19 mouse cellular contexts compared by ENCODE assay signal in the genomic region with DNA sequence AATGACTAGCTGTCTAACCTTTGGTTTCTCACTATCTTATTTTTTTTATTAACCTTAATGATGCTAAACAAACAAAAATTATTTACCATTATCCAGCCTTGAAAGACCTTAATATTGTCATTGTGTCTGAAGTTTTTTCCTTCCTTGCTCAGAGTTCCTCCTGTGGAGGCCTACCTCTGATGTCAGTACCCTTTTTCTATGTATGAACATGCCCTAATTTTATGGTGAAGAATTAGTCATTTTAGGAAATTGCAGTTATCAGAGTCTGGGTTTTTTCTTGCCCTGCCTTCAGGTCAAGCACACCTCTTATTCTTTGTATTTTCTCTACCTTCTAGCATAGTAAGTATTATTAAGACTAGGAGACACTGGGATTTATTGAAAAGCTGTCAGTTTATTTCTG. TPM values are rescaled to one million over a fixed set of nuclear protein-coding genes. Genes with fewer than 3 reads are reported as not detected.
"Had no signal": no experiment of that assay in that cellular context is flagged by ENCODE, and none has a peak within 500 bp of the region (broad histone marks: within the 10 kb centered on the region; RNA-seq: fewer than 3 reads in every experiment).

No protein-coding gene starts in this region.

- H3K9ac ChIP-seq: neural tube, embryonic 13.5 days; neural tube, embryonic 15.5 days; stomach, embryonic 15.5 days had no signal

- H3K27ac ChIP-seq: neural tube, embryonic 13.5 days; neural tube, embryonic 15.5 days had no signal

- H3K4me3 ChIP-seq: neural tube, embryonic 13.5 days; neural tube, embryonic 15.5 days; stomach, embryonic 15.5 days had no signal

- H3K4me2 ChIP-seq: neural tube, embryonic 13.5 days; neural tube, embryonic 15.5 days; stomach, embryonic 15.5 days had no signal

- H3K9me3 ChIP-seq: neural tube, embryonic 13.5 days; neural tube, embryonic 15.5 days; stomach, embryonic 15.5 days had no signal

- H3K27me3 ChIP-seq: neural tube, embryonic 13.5 days; neural tube, embryonic 15.5 days; stomach, embryonic 15.5 days had no signal

- H3K4me1 ChIP-seq: neural tube, embryonic 13.5 days; neural tube, embryonic 15.5 days had no signal

- DNase-seq: retina, postnatal 1 day; right cerebral cortex, adult 18-20 months; right cerebral cortex, postnatal 14 days; right cerebral cortex, postnatal 25 days; right cerebral cortex, postnatal 4 days; spleen, adult 18-20 months; thymus, adult 18-20 months; thymus, adult 2 months; thymus, postnatal 14 days; thymus, postnatal 25 days; thymus, postnatal 36 days; thymus, postnatal 4 days had no signal

- H3K36me3 ChIP-seq: stomach, embryonic 15.5 days had no signal

RNA-seq across cellular contexts. Expression of gene Omg, which starts 19.2 kb away (rescaled TPM):
- polyA plus RNA-seq: small intestine, adult 2 months; spleen, adult 2 months; testis, adult 2 months had no signal

RNA-seq across cellular contexts. Expression of gene Evi2b, which starts 38.8 kb away (rescaled TPM):
- polyA plus RNA-seq: neural tube, embryonic 14.5 days had no signal

RNA-seq across cellular contexts. Expression of gene Evi2, which starts 45.7 kb away (rescaled TPM):
- polyA plus RNA-seq: testis, adult 2 months had no signal
